Mouse (Mus musculus) colon, adult 2 months (tissue): ENCODE results near the gene Nfkbia. TPM values are rescaled to one million over a fixed set of nuclear protein-coding genes. Genes with fewer than 3 reads are reported as not detected.

ENCODE experiments used
- polyA plus RNA-seq: library from polyadenylated mRNA; depleted of rRNA; stranded (reverse); fragments of >200 nt; gene quantifications from 2 replicates; pipeline ENCODE4 v1.2.3, GENCODE M21; 2012; rRNA removed

The Nfkbia gene
- polyA plus RNA-seq: 198 TPM in 2 replicates

DNA sequence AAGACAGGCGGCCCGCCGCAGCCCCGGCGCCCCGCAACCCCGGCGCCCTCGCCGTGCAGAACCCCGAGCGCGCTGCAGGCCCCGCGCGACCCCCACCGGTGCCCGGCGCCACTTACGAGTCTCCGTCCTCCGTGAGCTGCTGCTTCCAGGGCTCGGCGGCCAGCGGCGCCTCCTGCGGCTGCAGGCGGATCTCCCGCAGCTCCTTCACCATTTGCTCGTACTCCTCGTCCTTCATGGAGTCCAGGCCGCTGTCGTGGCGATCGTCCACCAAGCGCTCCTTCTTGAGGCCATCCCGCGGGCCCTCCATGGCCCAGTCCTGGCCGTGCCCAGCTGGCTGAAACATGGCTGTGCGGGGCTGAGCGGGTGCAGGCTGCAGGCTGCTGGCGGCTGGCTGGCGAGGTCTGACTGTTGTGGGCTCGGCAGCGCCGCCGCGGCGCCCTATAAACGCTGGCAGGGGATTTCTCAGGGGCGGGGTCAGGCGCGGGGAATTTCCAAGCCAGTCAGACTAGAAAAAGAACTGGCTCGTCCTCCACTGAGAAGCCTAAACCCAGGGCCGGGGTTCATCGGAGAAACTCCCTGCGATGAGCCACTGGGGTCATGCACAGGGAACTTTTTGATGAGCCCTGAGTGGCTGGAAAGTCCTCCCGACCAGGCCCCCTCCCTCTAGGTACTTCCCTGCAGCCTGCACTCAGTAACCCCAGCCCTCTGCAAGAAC is at the start of gene Nfkbia:
TSS of gene Nfkbia (minus strand) at position 464 of the 715 bp plus-strand sequence.

Other genes with a start within 250 kb of the Nfkbia start
- 4.6 and 5.4 TPM in 2 replicates for gene 1110008L16Rik, start 193.1 kb downstream of the Nfkbia start, polyA plus RNA-seq
- 0.94 and 1.00 TPM in 2 replicates for gene Ppp2r3c, start 189.6 kb downstream of the Nfkbia start, polyA plus RNA-seq
- gene Psma6, start 108.4 kb downstream of the Nfkbia start, polyA plus RNA-seq: 19.3 and 28.2 TPM in 2 replicates
- not detected in 2 replicates for gene Aldoart2, start 72.6 kb upstream of the Nfkbia start, polyA plus RNA-seq
- not detected in 2 replicates for gene Insm2, start 106.8 kb upstream of the Nfkbia start, polyA plus RNA-seq